Mouse (Mus musculus): ENCODE measurements around the gene Gdpd1. TPM values are rescaled to one million over a fixed set of nuclear protein-coding genes. Genes with fewer than 3 reads are reported as not detected.
A peak's percentile ranks its signal among the peaks of the same experiment; 100 is the strongest.
"Not testable (repeated sequence)": the region's sequence is repeated elsewhere in the genome, so short reads cannot be mapped to it uniquely, and the experiment has no call there.

Gene Gdpd1
- total RNA-seq (2014; fragmentation: Nextera tagmentation), result 0.11 and 1.1 TPM in 2 replicates
- 0.57 TPM in 1 of 2 replicates, not detected in the other for total RNA-seq (2017)

- ATAC-seq (replicated peaks; ENCODE audit: poor library complexity, severe bottlenecking), result peak; percentile 94
These were observed at the start of gene Gdpd1 for GRCm38 (mm10) chr11:87073866-87074440. Gene Gdpd1, minus strand, starts transcription at chr11:87074062.

GRCm38 (mm10) chr11:87121864-87122263 lies 48.0 kb upstream of the Gdpd1 start:
- no peak for ATAC-seq (replicated peaks; ENCODE audit: poor library complexity, severe bottlenecking)

DNA sequence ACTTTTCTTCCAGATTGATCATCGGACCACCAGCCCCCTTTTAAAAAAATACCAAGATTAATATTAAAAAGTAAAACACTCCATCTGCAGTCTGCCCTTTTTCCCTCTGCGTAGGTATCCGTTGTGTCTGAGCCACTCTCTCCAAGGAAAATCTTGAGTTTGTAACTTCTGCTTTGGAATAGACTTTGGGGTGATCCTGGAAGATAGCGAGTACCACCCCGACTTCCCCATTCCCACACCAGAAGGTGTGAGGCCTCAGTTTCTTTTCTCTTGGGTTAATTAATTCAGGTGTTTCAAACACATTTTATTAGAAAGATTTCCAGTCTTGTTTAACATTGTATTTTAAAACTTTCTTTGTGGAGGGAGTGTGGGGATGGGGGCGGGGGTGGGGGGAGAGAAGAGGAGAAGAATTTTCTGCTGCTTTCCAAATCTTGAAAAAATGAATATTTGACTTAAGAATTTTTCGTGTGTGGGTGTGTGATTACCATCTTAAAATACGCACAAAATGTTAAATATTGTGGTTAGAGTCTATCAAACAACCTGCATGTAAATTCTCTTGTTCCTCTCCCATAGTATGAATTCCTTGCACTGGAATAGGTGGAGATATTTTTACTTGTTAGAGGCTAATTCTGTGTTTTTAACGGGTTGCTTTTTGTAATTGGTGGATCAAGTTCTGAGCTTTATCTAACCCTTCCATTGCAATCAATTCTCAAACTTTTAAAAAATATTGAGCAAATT lies 36.5 kb upstream of the Gdpd1 start:
- no peak for ATAC-seq (replicated peaks; ENCODE audit: poor library complexity, severe bottlenecking)

DNA sequence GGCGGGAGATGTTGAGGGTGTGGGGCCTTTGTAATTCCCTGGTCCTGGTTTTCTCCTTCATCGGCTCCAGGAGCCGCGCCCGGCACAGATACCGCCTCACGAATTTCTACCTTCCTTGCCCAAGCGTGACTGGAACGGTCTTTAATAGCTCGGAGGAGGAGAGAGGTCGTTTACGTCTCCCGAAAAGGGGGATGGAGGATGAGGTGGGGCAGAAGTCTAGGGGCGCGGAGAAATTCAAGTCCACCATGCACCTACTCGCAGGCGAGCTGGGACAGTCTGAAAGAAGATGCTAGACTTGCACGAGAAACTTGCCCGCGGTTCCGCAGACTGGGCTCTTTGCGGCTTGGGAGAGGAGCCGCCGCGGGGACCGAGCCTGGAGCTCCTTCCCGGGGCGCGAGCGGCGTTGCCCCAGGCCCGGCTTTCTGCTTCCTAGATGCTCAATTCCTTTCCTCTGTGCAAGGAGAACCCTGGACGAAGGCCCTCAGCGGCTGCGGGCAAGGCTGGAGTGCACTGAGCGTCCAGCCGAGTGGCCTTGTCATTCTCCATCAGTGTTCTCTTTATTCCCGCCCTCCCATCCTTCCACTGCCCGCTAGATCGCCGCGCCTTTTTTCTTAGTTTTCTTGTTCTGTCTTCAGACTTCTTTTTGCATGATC lies 35.8 kb upstream of the Gdpd1 start:
- ATAC-seq (replicated peaks; ENCODE audit: poor library complexity, severe bottlenecking), result no peak

GRCm38 (mm10) chr11:87108755-87109518 lies 35.1 kb upstream of the Gdpd1 start, which contains the start of gene Ska2:
Gene Ska2, plus strand, starts transcription at chr11:87109234.
- ATAC-seq (replicated peaks; ENCODE audit: poor library complexity, severe bottlenecking), result peak; percentile 94

GRCm38 (mm10) chr11:87108409-87108754 lies 34.5 kb upstream of the Gdpd1 start, which contains the start of gene Prr11:
Gene Prr11, minus strand, starts transcription at chr11:87108708.
- ATAC-seq (replicated peaks; ENCODE audit: poor library complexity, severe bottlenecking), result no peak

DNA sequence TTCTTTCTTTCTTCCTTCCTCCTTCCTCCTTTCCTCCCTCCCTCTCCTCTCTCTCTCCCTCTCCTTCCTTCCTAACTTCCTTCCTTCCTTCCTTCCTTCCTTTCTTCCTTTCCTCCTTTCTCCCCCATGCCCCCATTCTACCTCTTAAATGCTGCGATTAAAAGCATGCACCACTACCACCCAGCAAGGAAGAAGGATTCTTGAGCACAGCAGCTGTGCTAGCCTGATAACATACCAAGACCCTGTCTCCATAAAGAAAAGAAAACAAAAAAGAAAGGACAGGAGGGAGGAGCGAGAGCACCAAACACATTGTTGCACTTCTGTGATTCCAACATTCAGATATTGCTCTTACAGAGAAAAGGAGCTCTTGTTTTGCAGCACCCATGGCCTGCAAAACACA lies 13.3 kb upstream of the Gdpd1 start:
- no peak for ATAC-seq (replicated peaks; ENCODE audit: poor library complexity, severe bottlenecking)

DNA sequence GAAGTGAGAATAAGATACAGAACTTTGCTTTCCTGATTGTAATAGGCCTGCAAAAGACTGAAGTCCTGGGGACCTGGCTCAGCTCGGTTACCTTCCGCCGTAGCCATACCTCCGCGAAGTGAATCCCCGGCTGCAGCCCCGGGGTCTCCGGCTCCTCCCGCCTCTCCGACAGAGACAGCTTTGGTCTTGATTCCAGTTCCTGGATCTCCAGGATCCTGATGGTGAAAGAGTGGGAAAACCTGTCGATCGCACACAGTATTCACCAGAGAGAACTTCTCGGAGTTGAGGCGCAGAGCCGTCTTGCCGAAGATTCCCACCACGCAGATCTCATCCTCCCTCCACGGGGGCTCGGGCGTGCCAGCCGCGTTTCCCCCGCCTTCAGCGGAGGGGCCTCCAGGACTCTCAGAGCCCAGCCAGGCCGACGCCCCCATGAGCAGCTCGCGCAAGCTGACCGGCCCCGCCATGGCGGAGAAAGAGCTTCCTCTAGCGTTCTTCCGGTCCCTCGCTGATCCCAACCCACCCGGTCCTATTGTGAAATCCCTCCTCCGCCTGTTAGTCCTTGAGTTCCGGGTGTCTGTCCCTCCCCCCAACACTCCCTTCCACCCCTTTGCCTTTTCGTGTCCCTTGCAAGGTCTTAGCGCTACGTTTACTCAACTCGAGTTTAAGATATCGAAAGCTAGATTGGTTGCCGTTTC lies 12.6 kb upstream of the Gdpd1 start, which contains the start of gene Smg8:
Gene Smg8, minus strand, starts transcription at position 485 of the 695 bp plus-strand sequence.
- ATAC-seq (replicated peaks; ENCODE audit: poor library complexity, severe bottlenecking), result peak; percentile 100

DNA sequence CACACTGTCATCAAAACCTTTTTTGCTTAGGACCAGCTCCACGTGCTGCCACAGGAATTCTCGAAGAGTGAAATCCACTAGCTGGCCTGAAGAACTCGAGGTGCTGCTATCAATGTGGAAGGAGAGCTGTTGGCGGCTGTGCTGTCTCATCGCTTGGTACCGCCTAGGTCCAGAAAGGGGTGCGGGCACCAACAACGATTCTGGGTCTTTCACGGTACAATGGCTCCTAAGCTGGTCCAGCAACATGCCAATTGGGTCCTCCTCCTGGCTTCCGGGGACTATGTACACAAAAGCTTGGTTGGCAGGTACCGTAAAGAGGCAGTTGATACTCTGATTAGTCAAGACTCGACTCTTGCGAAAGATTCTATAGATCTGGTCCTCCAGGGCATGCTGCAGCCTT lies 11.6 kb upstream of the Gdpd1 start:
- ATAC-seq (replicated peaks; ENCODE audit: poor library complexity, severe bottlenecking), result peak; percentile 21; the same call in 1 of the 2 replicates

GRCm38 (mm10) chr11:87083712-87084111 lies 9.8 kb upstream of the Gdpd1 start:
- no peak for ATAC-seq (replicated peaks; ENCODE audit: poor library complexity, severe bottlenecking)

- ATAC-seq (replicated peaks; ENCODE audit: poor library complexity, severe bottlenecking), result peak; percentile 85
These were observed 458 bp downstream of the Gdpd1 start for GRCm38 (mm10) chr11:87073343-87073865.

- no peak for ATAC-seq (replicated peaks; ENCODE audit: poor library complexity, severe bottlenecking)
These were observed 11.8 kb downstream of the Gdpd1 start for GRCm38 (mm10) chr11:87062087-87062486.

DNA sequence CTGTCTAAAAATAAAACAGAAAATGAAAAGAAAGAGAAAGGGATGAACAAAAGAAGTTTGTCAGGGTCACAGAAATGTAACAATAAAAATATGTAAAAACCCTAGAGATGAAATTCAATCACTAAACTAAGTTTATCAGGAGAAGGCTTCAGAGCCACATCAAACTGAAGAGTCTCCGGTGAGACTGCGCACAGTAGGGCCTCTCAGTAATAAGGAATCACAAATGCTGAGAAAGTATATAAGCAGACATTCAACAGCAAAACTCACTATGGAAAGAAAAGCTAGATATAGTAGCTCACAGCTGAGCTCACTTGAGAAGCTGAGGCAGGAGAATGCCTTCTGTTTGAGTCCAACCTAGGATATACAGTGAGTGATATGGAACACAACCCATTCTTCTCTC lies 13.5 kb downstream of the Gdpd1 start:
- ATAC-seq (replicated peaks; ENCODE audit: poor library complexity, severe bottlenecking), result no peak

GRCm38 (mm10) chr11:87056286-87056685 lies 17.6 kb downstream of the Gdpd1 start:
- no peak for ATAC-seq (replicated peaks; ENCODE audit: poor library complexity, severe bottlenecking)

DNA sequence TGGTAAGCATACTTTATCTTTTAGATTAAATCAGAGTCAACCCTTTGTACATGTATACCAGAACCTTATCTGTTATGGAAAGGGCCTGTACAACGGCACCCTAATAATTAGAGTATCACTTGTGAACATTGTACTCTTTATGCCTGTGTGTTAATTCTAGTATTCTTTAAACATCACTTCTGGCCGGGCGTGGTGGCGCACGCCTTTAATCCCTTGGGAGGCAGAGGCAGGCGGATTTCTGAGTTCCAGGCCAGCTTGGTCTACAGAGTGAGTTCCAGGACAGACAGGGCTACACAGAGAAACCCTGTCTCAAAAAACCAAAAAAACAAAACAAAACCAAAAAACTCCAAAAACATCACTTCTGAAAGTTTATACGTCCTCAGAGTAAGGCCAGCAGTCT lies 25.0 kb downstream of the Gdpd1 start:
- not testable (repeated sequence) for ATAC-seq (replicated peaks; ENCODE audit: poor library complexity, severe bottlenecking)

- no peak for ATAC-seq (replicated peaks; ENCODE audit: poor library complexity, severe bottlenecking)
These were observed 26.9 kb downstream of the Gdpd1 start for GRCm38 (mm10) chr11:87046968-87047367.

DNA sequence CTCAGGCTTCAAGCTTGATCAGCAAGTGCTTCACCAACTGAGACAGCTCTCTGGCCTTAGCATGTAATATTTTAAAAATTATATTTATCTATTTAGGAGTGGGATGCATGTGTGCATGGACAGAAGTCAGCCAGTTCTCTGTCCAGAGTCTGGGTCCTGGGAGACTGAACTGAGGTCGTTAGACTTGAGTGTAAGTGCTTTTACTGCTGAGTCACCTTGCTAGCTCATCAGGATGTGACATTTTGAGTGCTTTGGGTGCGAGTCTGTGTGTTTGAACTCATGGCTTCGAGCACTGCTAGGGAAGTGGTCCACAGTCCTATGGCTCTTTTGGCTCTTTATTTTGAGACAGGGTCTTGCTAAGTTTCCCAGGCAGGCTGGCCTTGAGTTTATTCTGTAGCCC lies 30.8 kb downstream of the Gdpd1 start:
- no peak for ATAC-seq (replicated peaks; ENCODE audit: poor library complexity, severe bottlenecking)

- peak; percentile 96 for ATAC-seq (replicated peaks; ENCODE audit: poor library complexity, severe bottlenecking)
These were observed 34.4 kb downstream of the Gdpd1 start for GRCm38 (mm10) chr11:87039307-87039963.

DNA sequence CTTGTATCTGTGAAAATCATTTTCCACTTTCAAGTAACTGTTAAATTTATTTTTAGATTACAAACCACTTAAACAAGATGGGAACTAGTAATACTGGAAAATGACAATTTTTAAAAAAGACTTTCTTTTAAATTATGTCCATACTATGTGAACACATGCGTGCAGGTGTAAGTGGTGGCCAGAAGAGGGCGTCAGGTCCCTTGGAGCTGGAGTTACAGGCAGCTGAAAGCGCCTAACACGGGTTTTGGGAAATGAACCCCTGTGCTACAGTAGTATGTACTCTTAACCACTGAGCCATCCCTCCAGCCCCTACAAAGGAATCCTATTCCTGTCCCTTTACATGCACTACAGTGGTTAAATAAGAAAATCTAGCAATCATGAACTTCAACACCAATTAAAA lies 37.7 kb downstream of the Gdpd1 start:
- ATAC-seq (replicated peaks; ENCODE audit: poor library complexity, severe bottlenecking), result no peak

Measured in granulocyte monocyte progenitor cell, adult 5-6 weeks (primary cell).